Mouse (Mus musculus) embryonic facial prominence, embryonic 11.5 days (tissue): Measurements from ENCODE around the gene Eml2. TPM values are rescaled to one million over a fixed set of nuclear protein-coding genes. Genes with fewer than 3 reads are reported as not detected.
A peak's percentile ranks its signal among the peaks of the same experiment; 100 is the strongest.

Experiments used
- ATAC-seq: fragments of 200-750 bp; cut with Nextera tagmentation; replicated peaks from 2 replicates; pipeline ENCODE4 v1.8.0; 2017; ENCODE audit warnings: low read depth; ENCODE audit not compliant: insufficient number of reproducible peaks, low FRiP score, low TSS enrichment
- DNase-seq: peaks from one replicate; pipeline ENCODE4 v3.0.0-alpha.2; 2015; ENCODE audit warnings: low spot score
- H3K27ac ChIP-seq: fragments of 300-500 bp; sonication (generic); replicated peaks from 2 replicates; pipeline ENCODE4 v1.5.1; 2014; ENCODE audit warnings: mild to moderate bottlenecking, low read depth, low read length, control low read depth
- H3K27me3 ChIP-seq: fragments of 300-500 bp; sonication (generic); 2 replicates; pipeline ENCODE4 v1.6.1; 2014; ENCODE audit warnings: mild to moderate bottlenecking, low read length, moderate library complexity, mixed read lengths; ENCODE audit not compliant: control insufficient read depth, insufficient read depth
- H3K36me3 ChIP-seq: fragments of 300-500 bp; sonication (generic); replicated peaks from 2 replicates; pipeline ENCODE4 v1.6.1; 2014; ENCODE audit warnings: low read depth, mild to moderate bottlenecking, low read length, moderate library complexity, mixed read lengths; ENCODE audit not compliant: control insufficient read depth, insufficient read depth
- H3K4me1 ChIP-seq: fragments of 300-500 bp; sonication (generic); 2 replicates; pipeline ENCODE4 v1.6.1; 2014; ENCODE audit warnings: low read length, mixed read lengths; ENCODE audit not compliant: control insufficient read depth, insufficient read depth
- H3K4me2 ChIP-seq: fragments of 300-500 bp; sonication (generic); 2 replicates; pipeline ENCODE4 v1.6.1; 2014; ENCODE audit warnings: low read depth, mild to moderate bottlenecking, control low read depth, low read length, moderate library complexity
- H3K4me3 ChIP-seq: fragments of 300-500 bp; sonication (generic); 2 replicates; pipeline ENCODE4 v1.5.1; 2014; ENCODE audit warnings: low read depth, low read length, control low read depth
- H3K9ac ChIP-seq: fragments of 300-500 bp; sonication (generic); replicated peaks from 2 replicates; pipeline ENCODE4 v1.6.1; 2014; ENCODE audit warnings: mild to moderate bottlenecking, control low read depth, low read length
- H3K9me3 ChIP-seq: fragments of 300-500 bp; sonication (generic); replicated peaks from 2 replicates; pipeline ENCODE4 v1.6.1; 2016; ENCODE audit warnings: mild to moderate bottlenecking, low read length, inconsistent platforms, mixed read lengths; ENCODE audit not compliant: control insufficient read depth
- WGBS: fragments of 180-500 bp; shearing (Covaris S2); extraction: QIAGEN DNeasy Blood & Tissue Kit; methylation state at CpG from one replicate; pipeline ENCODE4 v1.1.7; 2014; 5-methylcytosine and 5-hydroxymethylcytosine counted together
- polyA plus RNA-seq: library from polyadenylated mRNA; unstranded; fragments of >200 nt; fragmentation: Nextera tagmentation; extraction: Ambion mirVana; gene quantifications from 2 replicates; pipeline ENCODE4 v1.2.1, GENCODE M21; 2014

Gene Eml2
- polyA plus RNA-seq, 1 experiment from 2014 or later, result 2.1 TPM

- H3K36me3 ChIP-seq, result no peaks in the 10 kb centered on the region
- no peak overlapping the region for H3K27ac ChIP-seq
- no peak overlapping the region for H3K9ac ChIP-seq
- no peak for ATAC-seq
- peaks cover 2% of the 10 kb centered on the region for H3K4me1 ChIP-seq
- H3K4me3 ChIP-seq, result no peak overlapping the region
- peaks cover 12% of the 10 kb centered on the region; the same call in 1 of the 2 replicates for H3K27me3 ChIP-seq
- H3K4me2 ChIP-seq, result peak overlapping the region; percentile 17; the same call in 1 of the 2 replicates
- DNase-seq, result no peak
- 1% methylated on average over 13 of the region's 13 CpGs for WGBS
- H3K9me3 ChIP-seq, result no peaks in the 10 kb centered on the region
Observed at GRCm38 (mm10) chr7:19164978-19165377, 11.2 kb upstream of the Eml2 start.

GRCm38 (mm10) chr7:19165656-19166423, 10.4 kb upstream of the Eml2 start, which contains the start of gene Gipr:
Gene Gipr (minus strand): TSS chr7:19166127.
- Histone ChIP-seq H3K4me1 (no peaks in the 10 kb centered on the region), H3K27ac (no peak within 1 kb of the TSS), H3K4me3 (no peak within 1 kb of the TSS), H3K9me3 (no peaks in the 10 kb centered on the region), H3K27me3 (peaks cover 11% of the 10 kb centered on the region; the same call in 1 of the 2 replicates), H3K9ac (no peak within 1 kb of the TSS), H3K36me3 (no peaks in the 10 kb centered on the region), H3K4me2 (no peak within 1 kb of the TSS)
- no peak for DNase-seq
- no peak for ATAC-seq
- 13% methylated on average over 13 of the region's 14 CpGs for WGBS

GRCm38 (mm10) chr7:19166990-19167389, 9.2 kb upstream of the Eml2 start:
- Histone ChIP-seq H3K4me2 (no peak overlapping the region), H3K27ac (no peak overlapping the region), H3K4me3 (no peak overlapping the region), H3K36me3 (no peaks in the 10 kb centered on the region), H3K27me3 (peaks cover 11% of the 10 kb centered on the region; the same call in 1 of the 2 replicates), H3K9ac (no peak overlapping the region), H3K4me1 (no peaks in the 10 kb centered on the region), H3K9me3 (no peaks in the 10 kb centered on the region)
- 83% methylated on average over 3 of the region's 3 CpGs for WGBS
- DNase-seq, result no peak
- ATAC-seq, result no peak

- H3K9ac ChIP-seq, result no peak overlapping the region
- no peak for ATAC-seq
- H3K27ac ChIP-seq, result no peak overlapping the region
- peaks cover 6% of the 10 kb centered on the region; the same call in 1 of the 2 replicates for H3K27me3 ChIP-seq
- DNase-seq, result no peak
- 68% methylated on average over 10 of the region's 10 CpGs for WGBS
- no peaks in the 10 kb centered on the region; the same call in 1 of the 2 replicates for H3K4me1 ChIP-seq
- H3K9me3 ChIP-seq, result no peaks in the 10 kb centered on the region
- no peaks in the 10 kb centered on the region for H3K36me3 ChIP-seq
- no peak overlapping the region for H3K4me2 ChIP-seq
- H3K4me3 ChIP-seq, result no peak overlapping the region
Observed at GRCm38 (mm10) chr7:19169506-19169905, 6.7 kb upstream of the Eml2 start.

- 67% methylated on average over 8 of the region's 8 CpGs for WGBS
- ATAC-seq (no peak), DNase-seq (no peak)
- Histone ChIP-seq H3K4me1 (no peaks in the 10 kb centered on the region; the same call in 1 of the 2 replicates), H3K36me3 (no peaks in the 10 kb centered on the region), H3K4me2 (no peak overlapping the region), H3K4me3 (no peak overlapping the region), H3K27ac (no peak overlapping the region), H3K9me3 (no peaks in the 10 kb centered on the region), H3K27me3 (no peaks in the 10 kb centered on the region), H3K9ac (no peak overlapping the region)
Observed at GRCm38 (mm10) chr7:19170142-19170541, 6.1 kb upstream of the Eml2 start.

- Histone ChIP-seq H3K4me3 (no peak overlapping the region), H3K9me3 (no peaks in the 10 kb centered on the region), H3K27me3 (peaks cover 13% of the 10 kb centered on the region), H3K4me2 (no peak overlapping the region), H3K9ac (no peak overlapping the region), H3K27ac (no peak overlapping the region), H3K36me3 (no peaks in the 10 kb centered on the region), H3K4me1 (no peaks in the 10 kb centered on the region; the same call in 1 of the 2 replicates)
- ATAC-seq (no peak), DNase-seq (no peak)
- 45% methylated on average over 8 of the region's 8 CpGs for WGBS
Observed at GRCm38 (mm10) chr7:19171831-19172230, 4.4 kb upstream of the Eml2 start.

- Histone ChIP-seq H3K4me1 (no peaks in the 10 kb centered on the region; the same call in 1 of the 2 replicates), H3K4me3 (peak overlapping the region; percentile 17; the same call in 1 of the 2 replicates), H3K9ac (peak overlapping the region; percentile 45), H3K27me3 (peaks cover 23% of the 10 kb centered on the region), H3K27ac (no peak overlapping the region), H3K9me3 (no peaks in the 10 kb centered on the region), H3K36me3 (no peaks in the 10 kb centered on the region), H3K4me2 (peak overlapping the region; percentile 60)
- peak; percentile 31; the same call in 1 of the 2 replicates for ATAC-seq
- 3% methylated on average over 17 of the region's 17 CpGs for WGBS
- DNase-seq, result peak; percentile 94
Observed at GRCm38 (mm10) chr7:19172874-19173273, 3.3 kb upstream of the Eml2 start.

GRCm38 (mm10) chr7:19176516-19176947, 311 bp downstream of the Eml2 start:
- Histone ChIP-seq H3K36me3 (no peaks in the 10 kb centered on the region), H3K27ac (no peak overlapping the region), H3K4me3 (peak overlapping the region; percentile 33), H3K9ac (peak overlapping the region; percentile 39), H3K9me3 (no peaks in the 10 kb centered on the region), H3K4me2 (peak overlapping the region; percentile 58), H3K27me3 (peaks cover 47% of the 10 kb centered on the region), H3K4me1 (peaks cover 3% of the 10 kb centered on the region; the same call in 1 of the 2 replicates)
- ATAC-seq (peak; percentile 11; the same call in 1 of the 2 replicates), DNase-seq (no peak)
- 2% methylated on average over 20 of the region's 21 CpGs for WGBS
